Mouse (Mus musculus): ENCODE measurements around the gene Zfp319. TPM values are rescaled to one million over a fixed set of nuclear protein-coding genes. Genes with fewer than 3 reads are reported as not detected.

Zfp319 gene
- total RNA-seq, 2 experiments from 2014 or later = 3.7 to 6.7 TPM

GRCm38 (mm10) chr8:95314707-95315106 lies 17.0 kb downstream of the Zfp319 start:
- ATAC-seq (ENCODE audit: poor library complexity, severe bottlenecking) = no peak

- ATAC-seq (ENCODE audit: poor library complexity, severe bottlenecking) = no peak
Measured at GRCm38 (mm10) chr8:95313857-95314256, 17.9 kb downstream of the Zfp319 start.

GRCm38 (mm10) chr8:95312836-95313235 lies 18.9 kb downstream of the Zfp319 start:
- peak; percentile 52 for ATAC-seq (ENCODE audit: poor library complexity, severe bottlenecking)

GRCm38 (mm10) chr8:95310342-95310970 lies 21.3 kb downstream of the Zfp319 start, which contains the start of gene Tepp:
Tepp (plus strand) TSS chr8:95310566.
- ATAC-seq (ENCODE audit: poor library complexity, severe bottlenecking) = no peak

GRCm38 (mm10) chr8:95306431-95306830 lies 25.3 kb downstream of the Zfp319 start, which contains the start of gene Cngb1:
Cngb1 (minus strand) TSS chr8:95306585.
- ATAC-seq (ENCODE audit: poor library complexity, severe bottlenecking) = no peak

- ATAC-seq (ENCODE audit: poor library complexity, severe bottlenecking) = no peak
Measured at GRCm38 (mm10) chr8:95305526-95305925, 26.2 kb downstream of the Zfp319 start.

- peak; percentile 91 for ATAC-seq (ENCODE audit: poor library complexity, severe bottlenecking)
Measured at GRCm38 (mm10) chr8:95302410-95302809, 29.3 kb downstream of the Zfp319 start.

- peak; percentile 30 for ATAC-seq (ENCODE audit: poor library complexity, severe bottlenecking)
Measured at GRCm38 (mm10) chr8:95293891-95294290, 37.9 kb downstream of the Zfp319 start.

GRCm38 (mm10) chr8:95293172-95293571 lies 38.6 kb downstream of the Zfp319 start:
- ATAC-seq (ENCODE audit: poor library complexity, severe bottlenecking) = peak; percentile 76

GRCm38 (mm10) chr8:95289066-95289650 lies 42.6 kb downstream of the Zfp319 start:
- ATAC-seq (ENCODE audit: poor library complexity, severe bottlenecking) = no peak

GRCm38 (mm10) chr8:95281493-95281892 lies 50.3 kb downstream of the Zfp319 start:
- no peak for ATAC-seq (ENCODE audit: poor library complexity, severe bottlenecking)

Other genes with a start within 250 kb of the Zfp319 start
- 2.3 and 5.2 TPM in 2 replicates for gene Kifc3, start 129.1 kb downstream of the Zfp319 start, total RNA-seq (2015)
- 5.4 and 15.1 TPM in 2 replicates for gene Kifc3, start 129.1 kb downstream of the Zfp319 start, total RNA-seq (2017)
- 0.96 TPM in 1 of 2 replicates, not detected in the other for gene Cngb1, start 25.4 kb downstream of the Zfp319 start, total RNA-seq (2015)
- gene Cngb1, start 25.4 kb downstream of the Zfp319 start, total RNA-seq (2017) = 0.20 TPM in 1 of 2 replicates, not detected in the other
- 0.36 TPM in 1 of 2 replicates, not detected in the other for gene Tepp, start 21.4 kb downstream of the Zfp319 start, total RNA-seq (2015)
- gene Tepp, start 21.4 kb downstream of the Zfp319 start, total RNA-seq (2017) = not detected in 2 replicates
- gene Usb1, start 334 bp upstream of the Zfp319 start, total RNA-seq (2015) = 28.2 and 32.4 TPM in 2 replicates
- gene Usb1, start 334 bp upstream of the Zfp319 start, total RNA-seq (2017) = 29.0 and 29.5 TPM in 2 replicates
- gene Mmp15, start 20.3 kb upstream of the Zfp319 start, total RNA-seq (2015) = not detected in 2 replicates
- gene Mmp15, start 20.3 kb upstream of the Zfp319 start, total RNA-seq (2017) = not detected in 2 replicates
- gene Cfap20, start 102.9 kb upstream of the Zfp319 start, total RNA-seq (2015) = 45.0 and 53.8 TPM in 2 replicates
- gene Cfap20, start 102.9 kb upstream of the Zfp319 start, total RNA-seq (2017) = 28.4 and 34.7 TPM in 2 replicates
- 83.3 and 88.4 TPM in 2 replicates for gene Csnk2a2, start 158.1 kb upstream of the Zfp319 start, total RNA-seq (2015)
- gene Csnk2a2, start 158.1 kb upstream of the Zfp319 start, total RNA-seq (2017) = 20.0 and 25.7 TPM in 2 replicates
- gene Ccdc113, start 202.1 kb upstream of the Zfp319 start, total RNA-seq (2015) = not detected in 2 replicates
- gene Ccdc113, start 202.1 kb upstream of the Zfp319 start, total RNA-seq (2017) = not detected in 2 replicates
- gene Prss54, start 244.4 kb upstream of the Zfp319 start, total RNA-seq (2015) = not detected in 2 replicates
- gene Prss54, start 244.4 kb upstream of the Zfp319 start, total RNA-seq (2017) = not detected in 2 replicates

All from megakaryocyte, adult 5-6 weeks (primary cell).